Mouse (Mus musculus): ENCODE data around the gene Abr. TPM values are rescaled to one million over a fixed set of nuclear protein-coding genes. Genes with fewer than 3 reads are reported as not detected.

Abr gene
- polyA plus RNA-seq, 1 experiment from 2014 or later: 93.5 TPM

- WGBS: under 1% methylated on average over 46 of the region's 46 CpGs
- Histone ChIP-seq H3K4me1 (replicated peaks) (peaks cover 21% of the 10 kb centered on the region), H3K4me2 (replicated peaks) (peak within 1 kb of the TSS; percentile 88), H3K9me3 (no peaks in the 10 kb centered on the region), H3K4me3 (replicated peaks) (peak within 1 kb of the TSS; percentile 83), H3K9ac (replicated peaks) (peak within 1 kb of the TSS; percentile 91), H3K27me3 (no peaks in the 10 kb centered on the region), H3K36me3 (peaks cover 10% of the 10 kb centered on the region), H3K27ac (peak within 1 kb of the TSS; percentile 54)
- peak; percentile 96 for ATAC-seq
Observed at GRCm38 (mm10) chr11:76406702-76407583, 215.2 kb downstream of the Abr start, which contains the start of gene Timm22. TSS of gene Timm22 (plus strand) at chr11:76406952.

- no peak overlapping the region for H3K4me2 ChIP-seq (replicated peaks)
- ATAC-seq: no peak
- H3K36me3 ChIP-seq: peaks cover 4% of the 10 kb centered on the region
- H3K4me3 ChIP-seq (replicated peaks): no peak overlapping the region
- H3K9ac ChIP-seq (replicated peaks): no peak overlapping the region
- no peak overlapping the region for H3K27ac ChIP-seq
- H3K9me3 ChIP-seq: no peaks in the 10 kb centered on the region
- H3K27me3 ChIP-seq: peaks cover 3% of the 10 kb centered on the region; the same call in 1 of the 2 replicates
- 85% methylated on average over 5 of the region's 5 CpGs for WGBS
- peaks cover 21% of the 10 kb centered on the region for H3K4me1 ChIP-seq (replicated peaks)
Observed at GRCm38 (mm10) chr11:76405626-76406264, 216.4 kb downstream of the Abr start.

- ATAC-seq: no peak
- Histone ChIP-seq H3K9me3 (no peaks in the 10 kb centered on the region), H3K27ac (no peak overlapping the region), H3K27me3 (peaks cover 3% of the 10 kb centered on the region; the same call in 1 of the 2 replicates), H3K4me3 (replicated peaks) (no peak overlapping the region), H3K4me1 (replicated peaks) (peaks cover 21% of the 10 kb centered on the region), H3K36me3 (peaks cover 3% of the 10 kb centered on the region), H3K9ac (replicated peaks) (no peak overlapping the region), H3K4me2 (replicated peaks) (no peak overlapping the region)
- WGBS: 65% methylated on average over 4 of the region's 4 CpGs
Observed at GRCm38 (mm10) chr11:76405113-76405512, 217.0 kb downstream of the Abr start.

GRCm38 (mm10) chr11:76401398-76401797, 220.7 kb downstream of the Abr start:
- WGBS: 72% methylated on average over 10 of the region's 10 CpGs
- Histone ChIP-seq H3K4me1 (replicated peaks) (peaks cover 22% of the 10 kb centered on the region), H3K9me3 (no peaks in the 10 kb centered on the region), H3K4me3 (replicated peaks) (no peak overlapping the region), H3K27me3 (peaks cover 3% of the 10 kb centered on the region; the same call in 1 of the 2 replicates), H3K9ac (replicated peaks) (no peak overlapping the region), H3K36me3 (no peaks in the 10 kb centered on the region), H3K27ac (no peak overlapping the region), H3K4me2 (replicated peaks) (no peak overlapping the region)
- ATAC-seq: no peak

GRCm38 (mm10) chr11:76399587-76400330, 222.4 kb downstream of the Abr start:
- ATAC-seq: no peak
- Histone ChIP-seq H3K9ac (replicated peaks) (peak overlapping the region; percentile 86; the same call in 1 of the 2 replicates), H3K27me3 (peaks cover 3% of the 10 kb centered on the region; the same call in 1 of the 2 replicates), H3K4me1 (replicated peaks) (peaks cover 30% of the 10 kb centered on the region), H3K4me3 (replicated peaks) (peak overlapping the region; percentile 88), H3K9me3 (no peaks in the 10 kb centered on the region), H3K4me2 (replicated peaks) (peak overlapping the region; percentile 98), H3K36me3 (no peaks in the 10 kb centered on the region), H3K27ac (no peak overlapping the region; the same call in 1 of the 2 replicates)
- WGBS: 13% methylated on average over 11 of the region's 11 CpGs

GRCm38 (mm10) chr11:76398798-76399586, 223.1 kb downstream of the Abr start, which contains the start of gene Nxn:
TSS of gene Nxn (minus strand) at chr11:76399140.
- Histone ChIP-seq H3K9ac (replicated peaks) (peak within 1 kb of the TSS; percentile 86), H3K4me1 (replicated peaks) (peaks cover 33% of the 10 kb centered on the region), H3K4me3 (replicated peaks) (peak within 1 kb of the TSS; percentile 88), H3K4me2 (replicated peaks) (peak within 1 kb of the TSS; percentile 98), H3K27ac (peak within 1 kb of the TSS; percentile 88), H3K27me3 (peaks cover 3% of the 10 kb centered on the region; the same call in 1 of the 2 replicates), H3K9me3 (no peaks in the 10 kb centered on the region), H3K36me3 (no peaks in the 10 kb centered on the region)
- ATAC-seq: peak; percentile 91
- WGBS: under 1% methylated on average over 70 of the region's 70 CpGs

- Histone ChIP-seq H3K4me2 (replicated peaks) (peak overlapping the region; percentile 98), H3K9me3 (no peaks in the 10 kb centered on the region), H3K4me1 (replicated peaks) (peaks cover 33% of the 10 kb centered on the region), H3K27me3 (peaks cover 3% of the 10 kb centered on the region; the same call in 1 of the 2 replicates), H3K4me3 (replicated peaks) (peak overlapping the region; percentile 88), H3K27ac (peak overlapping the region; percentile 88), H3K9ac (replicated peaks) (peak overlapping the region; percentile 86), H3K36me3 (no peaks in the 10 kb centered on the region)
- peak; percentile 82 for ATAC-seq
- WGBS: 0% methylated on average over 33 of the region's 33 CpGs
Observed at GRCm38 (mm10) chr11:76398312-76398797, 223.8 kb downstream of the Abr start.

GRCm38 (mm10) chr11:76397650-76398311, 224.3 kb downstream of the Abr start:
- no peaks in the 10 kb centered on the region for H3K36me3 ChIP-seq
- peaks cover 3% of the 10 kb centered on the region; the same call in 1 of the 2 replicates for H3K27me3 ChIP-seq
- H3K4me2 ChIP-seq (replicated peaks): peak overlapping the region; percentile 98
- peak overlapping the region; percentile 88 for H3K27ac ChIP-seq
- H3K4me3 ChIP-seq (replicated peaks): peak overlapping the region; percentile 88
- H3K9ac ChIP-seq (replicated peaks): peak overlapping the region; percentile 86
- under 1% methylated on average over 25 of the region's 26 CpGs for WGBS
- no peaks in the 10 kb centered on the region for H3K9me3 ChIP-seq
- H3K4me1 ChIP-seq (replicated peaks): peaks cover 33% of the 10 kb centered on the region
- peak; percentile 29 for ATAC-seq

- no peak overlapping the region for H3K4me2 ChIP-seq (replicated peaks)
- no peak overlapping the region for H3K9ac ChIP-seq (replicated peaks)
- 88% methylated on average over 11 of the region's 11 CpGs for WGBS
- peaks cover 39% of the 10 kb centered on the region for H3K4me1 ChIP-seq (replicated peaks)
- no peaks in the 10 kb centered on the region for H3K27me3 ChIP-seq
- H3K36me3 ChIP-seq: peaks cover 6% of the 10 kb centered on the region; the same call in 1 of the 2 replicates
- no peaks in the 10 kb centered on the region for H3K9me3 ChIP-seq
- no peak for ATAC-seq
- no peak overlapping the region for H3K27ac ChIP-seq
- H3K4me3 ChIP-seq (replicated peaks): no peak overlapping the region
Observed at GRCm38 (mm10) chr11:76392996-76393395, 229.1 kb downstream of the Abr start.

- Histone ChIP-seq H3K4me1 (replicated peaks) (peaks cover 36% of the 10 kb centered on the region), H3K36me3 (peaks cover 6% of the 10 kb centered on the region; the same call in 1 of the 2 replicates), H3K4me2 (replicated peaks) (no peak overlapping the region), H3K27me3 (no peaks in the 10 kb centered on the region), H3K4me3 (replicated peaks) (no peak overlapping the region), H3K27ac (no peak overlapping the region), H3K9me3 (no peaks in the 10 kb centered on the region), H3K9ac (replicated peaks) (no peak overlapping the region)
- ATAC-seq: no peak
- WGBS: 84% methylated on average over 7 of the region's 7 CpGs
Observed at GRCm38 (mm10) chr11:76392532-76392931, 229.6 kb downstream of the Abr start.
